25 mouse cellular contexts compared by ENCODE assay signal in genomic region chrX:58470986-58471385, GRCm38 (mm10).
"Had no signal": no experiment of that assay in that cellular context is flagged by ENCODE, and none has a peak within 500 bp of the region (broad histone marks: within the 10 kb centered on the region; RNA-seq: fewer than 3 reads in every experiment).

No protein-coding gene starts in this region.

- H3K4me2 ChIP-seq: heart, embryonic 11.5 days; heart, embryonic 13.5 days; heart, embryonic 15.5 days; hindbrain, embryonic 13.5 days; hindbrain, embryonic 15.5 days; kidney, embryonic 15.5 days; limb, embryonic 12.5 days had no signal

- ATAC-seq: forebrain, postnatal 0 days; hindbrain, postnatal 0 days; intestine, embryonic 16.5 days had no signal

- H3K27me3 ChIP-seq: heart, embryonic 13.5 days; heart, embryonic 15.5 days; hindbrain, embryonic 13.5 days; hindbrain, embryonic 15.5 days; kidney, embryonic 15.5 days; limb, embryonic 12.5 days had no signal

- H3K9me3 ChIP-seq: heart, embryonic 13.5 days; heart, embryonic 15.5 days; hindbrain, embryonic 13.5 days; hindbrain, embryonic 15.5 days; kidney, embryonic 15.5 days; limb, embryonic 10.5 days; limb, embryonic 12.5 days had no signal

- H3K9ac ChIP-seq: forebrain, postnatal 0 days; heart, embryonic 13.5 days; heart, embryonic 15.5 days; hindbrain, embryonic 13.5 days; hindbrain, embryonic 15.5 days; kidney, embryonic 15.5 days; limb, embryonic 12.5 days had no signal

- DNase-seq: forebrain, postnatal 0 days; gastrocnemius, adult 2 months; gastrocnemius, postnatal 10 days; gastrocnemius, postnatal 25 days; heart, adult 2 months; heart, postnatal 14 days; heart, postnatal 36 days; kidney, adult 11 months; kidney, adult 2 months; kidney, adult 9 months; kidney, postnatal 14 days; kidney, postnatal 36 days; layer of hippocampus, adult 9-11 months had no signal

- H3K27ac ChIP-seq: gastrocnemius, adult 2 months; heart, adult 2 months; heart, embryonic 13.5 days; heart, embryonic 15.5 days; hindbrain, embryonic 13.5 days; hindbrain, embryonic 15.5 days; hindbrain, postnatal 0 days; kidney, embryonic 15.5 days; kidney, postnatal 0 days; left cerebral cortex, adult 2 months; limb, embryonic 12.5 days had no signal

- H3K36me3 ChIP-seq: heart, embryonic 13.5 days; heart, embryonic 15.5 days; hindbrain, embryonic 13.5 days; hindbrain, embryonic 15.5 days; kidney, embryonic 15.5 days; limb, embryonic 10.5 days; limb, embryonic 12.5 days had no signal

- H3K4me3 ChIP-seq: gastrocnemius, adult 2 months; heart, adult 2 months; heart, embryonic 13.5 days; heart, embryonic 15.5 days; hindbrain, embryonic 13.5 days; hindbrain, embryonic 15.5 days; kidney, embryonic 15.5 days; left cerebral cortex, adult 2 months; limb, embryonic 10.5 days; limb, embryonic 12.5 days had no signal

- H3K4me1 ChIP-seq: heart, embryonic 13.5 days; heart, embryonic 15.5 days; hindbrain, embryonic 13.5 days; hindbrain, embryonic 15.5 days; kidney, embryonic 15.5 days; limb, embryonic 12.5 days had no signal
